8 mouse cellular contexts compared by ENCODE assay signal in the genomic region with DNA sequence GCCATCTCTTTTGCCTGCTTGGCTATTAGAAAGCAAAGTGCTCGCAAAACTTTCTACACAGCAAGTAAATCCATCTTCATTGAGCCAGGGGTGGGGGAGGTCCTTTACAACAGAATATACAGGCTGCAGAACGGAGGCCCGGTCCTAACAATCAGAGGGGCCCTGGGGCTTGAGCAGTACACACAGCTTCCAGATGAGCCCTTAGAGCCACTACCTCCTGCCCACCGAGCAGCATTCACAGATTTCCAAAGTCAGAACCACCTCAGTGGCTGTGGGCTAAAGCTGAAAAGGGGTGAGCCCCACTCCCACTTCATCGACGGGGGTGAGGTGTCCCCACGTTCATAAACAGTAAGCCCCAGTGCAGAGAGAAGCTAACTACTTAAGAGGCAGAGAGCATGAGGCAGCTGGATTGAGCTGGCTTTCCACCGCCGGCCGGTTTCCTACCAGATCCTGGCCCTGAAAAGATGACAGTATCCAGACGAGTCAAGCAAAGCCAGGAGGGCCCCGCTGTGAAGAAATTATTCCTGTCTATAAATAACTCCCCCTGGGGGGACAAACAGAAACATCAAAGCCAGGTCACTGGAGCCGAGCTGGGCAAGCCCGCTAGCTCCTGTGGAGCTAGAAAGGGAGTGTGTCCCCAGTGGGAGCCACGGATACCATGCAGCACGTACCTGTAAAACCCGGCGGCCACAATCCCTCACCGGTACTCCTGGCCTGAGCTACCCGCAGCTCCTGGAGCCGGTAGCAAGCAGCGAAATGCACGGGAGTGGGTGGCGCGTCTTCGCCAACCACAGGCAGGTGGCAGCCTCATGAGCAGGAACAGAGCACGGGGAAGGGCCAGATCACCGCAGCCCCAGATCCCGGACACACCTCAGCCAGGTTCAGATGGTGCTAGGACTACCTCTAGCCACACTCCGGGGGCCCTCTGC. TPM values are rescaled to one million over a fixed set of nuclear protein-coding genes. Genes with fewer than 3 reads are reported as not detected.
A peak's percentile ranks its signal among the peaks of the same experiment; 100 is the strongest.
DNase-seq lines count a peak whose midpoint lies in the region; ATAC-seq and TF ChIP-seq lines count a peak whose summit lies in the region.

No protein-coding gene starts in this region.

- peak overlapping the region; percentile 47 for H3K4me2 ChIP-seq in embryonic facial prominence, embryonic 15.5 days (replicated peaks)
- H3K4me2 ChIP-seq in lung, embryonic 16.5 days (ENCODE audit: low read depth, low read length) = peak overlapping the region; percentile 41

- H3K36me3 ChIP-seq in E14TG2a.4 (ENCODE audit: insufficient read depth, low read length) = no peaks in the 10 kb centered on the region
- no peaks in the 10 kb centered on the region for H3K36me3 ChIP-seq in embryonic facial prominence, embryonic 15.5 days
- H3K36me3 ChIP-seq in lung, embryonic 16.5 days (ENCODE audit: control insufficient read depth, insufficient read depth, low read length) = no peaks in the 10 kb centered on the region

- H3K9ac ChIP-seq in embryonic facial prominence, embryonic 15.5 days = peak overlapping the region; percentile 12; the same call in 1 of the 2 replicates
- peak overlapping the region; percentile 46 for H3K9ac ChIP-seq in lung, embryonic 16.5 days (ENCODE audit: low read length)

- DNase-seq in adrenal gland, postnatal 25 days = peak; percentile 21
- DNase-seq in heart, postnatal 4 days = peak; percentile 36
- DNase-seq in kidney, postnatal 4 days = peak; percentile 48 to 66
- DNase-seq in retina, embryonic 14.5 days (ENCODE audit: low spot score) = peak; percentile 59
- DNase-seq in natural killer cell, adult 2 months (ENCODE audit: low spot score in 2 of 2) = no peak

- H3K27ac ChIP-seq in embryonic facial prominence, embryonic 15.5 days (replicated peaks) = peak overlapping the region; percentile 39; the same call in 1 of the 2 replicates
- H3K27ac ChIP-seq in lung, embryonic 16.5 days (ENCODE audit: low read length) = no peak overlapping the region

- 0 out of 2 replicates have a peak, but pooled peaks have one; percentile 40 for ATAC-seq in embryonic facial prominence, embryonic 15.5 days (ENCODE audit: insufficient number of reproducible peaks, low FRiP score, low TSS enrichment, low read depth)
- peak; percentile 70 for ATAC-seq in lung, embryonic 16.5 days (ENCODE audit: low read depth)

- TF ChIP-seq CTCF in E14TG2a.4 (conservative IDR thresholded peaks at IDR 0.05; ENCODE audit: low read length) = no peak

- peaks cover 33% of the 10 kb centered on the region for H3K27me3 ChIP-seq in E14TG2a.4 (ENCODE audit: insufficient read depth, low read length)
- no peaks in the 10 kb centered on the region for H3K27me3 ChIP-seq in embryonic facial prominence, embryonic 15.5 days
- H3K27me3 ChIP-seq in lung, embryonic 16.5 days (ENCODE audit: control insufficient read depth, insufficient read depth, low read depth, low read length) = peaks cover 6% of the 10 kb centered on the region; the same call in 1 of the 2 replicates

- H3K9me3 ChIP-seq in E14TG2a.4 (ENCODE audit: low read length) = peaks cover 8% of the 10 kb centered on the region; the same call in 1 of the 2 replicates
- no peaks in the 10 kb centered on the region for H3K9me3 ChIP-seq in embryonic facial prominence, embryonic 15.5 days (replicated peaks)
- peaks cover 4% of the 10 kb centered on the region for H3K9me3 ChIP-seq in lung, embryonic 16.5 days (ENCODE audit: control insufficient read depth, low read length)

- H3K4me3 ChIP-seq in E14TG2a.4 (replicated peaks; ENCODE audit: low read length) = peak overlapping the region; percentile 64
- peak overlapping the region; percentile 25 for H3K4me3 ChIP-seq in embryonic facial prominence, embryonic 15.5 days (replicated peaks)
- peak overlapping the region; percentile 17 for H3K4me3 ChIP-seq in lung, embryonic 16.5 days (ENCODE audit: low read length)

- WGBS in embryonic facial prominence, embryonic 15.5 days = 8% methylated on average over 30 of the region's 30 CpGs
- WGBS in lung, embryonic 16.5 days = 11% methylated on average over 30 of the region's 30 CpGs

- peaks cover 20% of the 10 kb centered on the region for H3K4me1 ChIP-seq in E14TG2a.4 (replicated peaks; ENCODE audit: low read depth, low read length)
- peaks cover 22% of the 10 kb centered on the region for H3K4me1 ChIP-seq in embryonic facial prominence, embryonic 15.5 days
- peaks cover 3% of the 10 kb centered on the region; the same call in 1 of the 2 replicates for H3K4me1 ChIP-seq in lung, embryonic 16.5 days (replicated peaks; ENCODE audit: control insufficient read depth, insufficient read depth, low read length)

RNA-seq across cellular contexts. Expression of gene Hlcs, which starts 10.8 kb away (rescaled TPM):
- 11.4 and 20.3 TPM in 2 replicates for total RNA-seq in adrenal gland, postnatal 25 days (2021)
- 9.2 and 11.1 TPM in 2 replicates for polyA plus RNA-seq in embryonic facial prominence, embryonic 15.5 days (2015; fragmentation: Nextera tagmentation; extraction: Ambion mirVana)
- 1 to 10 TPM; 8.0 to 8.2 TPM for total RNA-seq in heart, postnatal 4 days (2021)
- 7.5 and 7.9 TPM in 2 replicates for polyA plus RNA-seq in lung, embryonic 16.5 days (2015; fragmentation: Nextera tagmentation; extraction: Ambion mirVana)

RNA-seq across cellular contexts. Expression of gene Ripply3, which starts 25.7 kb away (rescaled TPM):
- total RNA-seq in adrenal gland, postnatal 25 days (2021) = 5.5 and 6.3 TPM in 2 replicates
- polyA plus RNA-seq in embryonic facial prominence, embryonic 15.5 days (2015; fragmentation: Nextera tagmentation; extraction: Ambion mirVana) = 4.6 and 6.0 TPM in 2 replicates
- total RNA-seq in heart, postnatal 4 days (2021) = 1 to 10 TPM; 3.7 to 4.5 TPM
- 23.5 and 24.5 TPM in 2 replicates for polyA plus RNA-seq in lung, embryonic 16.5 days (2015; fragmentation: Nextera tagmentation; extraction: Ambion mirVana)

Comparison
In these comparisons a context has a peak if more than half of its experiments do, and no peak if none do; other contexts are left out.
1. DNase-seq: peak in adrenal gland, postnatal 25 days (single experiment), heart, postnatal 4 days (single experiment), kidney, postnatal 4 days (2 of 2) and retina, embryonic 14.5 days (single experiment); none in natural killer cell, adult 2 months (0 of 2).
2. Peak in every context shown above with its lines, with median percentiles within 50 percentile points of each other: H3K4me3 ChIP-seq.